Mouse (Mus musculus) embryonic facial prominence, embryonic 13.5 days (tissue): ENCODE results near the gene Ephb2. TPM values are rescaled to one million over a fixed set of nuclear protein-coding genes. Genes with fewer than 3 reads are reported as not detected.

ENCODE experiments used
- ATAC-seq: fragments of 200-750 bp; cut with Nextera tagmentation; 2 replicates; pipeline ENCODE4 v1.8.0; 2017; ENCODE audit warnings: low read depth; ENCODE audit not compliant: insufficient number of reproducible peaks, insufficient read depth, low FRiP score, low TSS enrichment
- H3K27ac ChIP-seq: fragments of 300-500 bp; sonication (generic); 2 replicates; pipeline ENCODE4 v1.5.1; 2015; ENCODE audit warnings: moderate library complexity, mild to moderate bottlenecking, inconsistent platforms
- H3K27me3 ChIP-seq: fragments of 300-500 bp; sonication (generic); 2 replicates; pipeline ENCODE4 v1.6.1; 2015; ENCODE audit warnings: mild to moderate bottlenecking, inconsistent platforms
- H3K36me3 ChIP-seq: fragments of 300-500 bp; sonication (generic); 2 replicates; pipeline ENCODE4 v1.6.1; 2015; ENCODE audit warnings: mild to moderate bottlenecking, inconsistent platforms
- H3K4me1 ChIP-seq: fragments of 300-500 bp; sonication (generic); 2 replicates; pipeline ENCODE4 v1.6.1; 2015; ENCODE audit warnings: inconsistent platforms
- H3K4me2 ChIP-seq: fragments of 300-500 bp; sonication (generic); 2 replicates; pipeline ENCODE4 v1.6.1; 2015; ENCODE audit warnings: moderate library complexity, mild to moderate bottlenecking, inconsistent platforms
- H3K4me3 ChIP-seq: fragments of 300-500 bp; sonication (generic); 2 replicates; pipeline ENCODE4 v1.5.1; 2015; ENCODE audit warnings: mild to moderate bottlenecking, inconsistent platforms
- H3K9ac ChIP-seq: fragments of 300-500 bp; sonication (generic); 2 replicates; pipeline ENCODE4 v1.6.1; 2015; ENCODE audit warnings: mild to moderate bottlenecking, inconsistent platforms
- H3K9me3 ChIP-seq: fragments of 300-500 bp; sonication (generic); 2 replicates; pipeline ENCODE4 v1.6.1; 2016; ENCODE audit warnings: inconsistent platforms
- WGBS: fragments of 180-500 bp; shearing (Covaris S2); methylation state at CpG from one replicate; pipeline ENCODE4 v1.1.7; 2015; ENCODE audit warnings: mixed read lengths; 5-methylcytosine and 5-hydroxymethylcytosine counted together
- polyA plus RNA-seq: library from polyadenylated mRNA; unstranded; fragments of >200 nt; fragmentation: Nextera tagmentation; extraction: Ambion mirVana; gene quantifications from 2 replicates; pipeline ENCODE4 v1.2.1, GENCODE M21; 2015

Gene Ephb2
- polyA plus RNA-seq, 1 experiment from 2014 or later: 7.9 TPM

DNA sequence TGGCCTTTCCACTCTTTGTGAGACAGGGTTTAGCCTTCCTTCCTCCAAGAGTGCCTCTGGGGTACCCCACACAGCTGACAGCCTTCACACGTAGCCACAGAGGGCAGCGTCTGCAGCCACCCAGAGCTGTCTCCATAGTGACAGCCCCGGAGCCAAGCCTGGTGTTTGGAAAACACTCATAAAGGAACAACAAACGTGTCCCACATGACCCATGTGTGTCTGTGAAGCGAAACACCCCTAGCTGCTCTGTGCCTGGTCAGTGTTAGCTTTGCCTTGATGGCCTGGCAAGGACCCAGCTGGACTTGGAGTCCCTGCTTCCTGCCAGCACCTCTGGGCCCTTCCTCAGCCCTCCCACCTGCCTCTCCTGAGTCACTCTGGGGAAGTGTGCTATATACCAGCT, 93.1 kb downstream of the Ephb2 start:
- 26% methylated on average over 5 of the region's 5 CpGs for WGBS
- peaks cover 37% of the 10 kb centered on the region for H3K4me1 ChIP-seq

GRCm38 (mm10) chr4:136741840-136742239, 93.9 kb downstream of the Ephb2 start:
- no peak for ATAC-seq
- WGBS: 61% methylated on average over 14 of the region's 14 CpGs
- Histone ChIP-seq H3K4me3 (no peak overlapping the region), H3K27me3 (no peaks in the 10 kb centered on the region), H3K27ac (peak overlapping the region; percentile 22; the same call in 1 of the 2 replicates), H3K9ac (no peak overlapping the region; the same call in 1 of the 2 replicates), H3K4me2 (no peak overlapping the region), H3K9me3 (no peaks in the 10 kb centered on the region), H3K36me3 (no peaks in the 10 kb centered on the region), H3K4me1 (peaks cover 38% of the 10 kb centered on the region)

More for the DNA sequence above, 93.1 kb downstream of the Ephb2 start:
- Histone ChIP-seq H3K27me3 (no peaks in the 10 kb centered on the region), H3K4me2 (no peak overlapping the region), H3K9me3 (no peaks in the 10 kb centered on the region), H3K4me3 (no peak overlapping the region), H3K36me3 (no peaks in the 10 kb centered on the region), H3K9ac (no peak overlapping the region), H3K27ac (0 out of 2 replicates have a peak overlapping the region, but pooled peaks have one; percentile 16)
- ATAC-seq: no peak

- H3K9ac ChIP-seq: no peak overlapping the region
- H3K27me3 ChIP-seq: no peaks in the 10 kb centered on the region
- WGBS: 90% methylated on average over 5 of the region's 5 CpGs
- H3K4me3 ChIP-seq: no peak overlapping the region
- no peak overlapping the region for H3K27ac ChIP-seq
- ATAC-seq: no peak
- H3K36me3 ChIP-seq: no peaks in the 10 kb centered on the region
- no peak overlapping the region for H3K4me2 ChIP-seq
- H3K4me1 ChIP-seq: peaks cover 42% of the 10 kb centered on the region
- H3K9me3 ChIP-seq: no peaks in the 10 kb centered on the region
Observed at GRCm38 (mm10) chr4:136740963-136741362, 94.8 kb downstream of the Ephb2 start.

GRCm38 (mm10) chr4:136739189-136739588, 96.6 kb downstream of the Ephb2 start:
- H3K27ac ChIP-seq: no peak overlapping the region
- H3K36me3 ChIP-seq: no peaks in the 10 kb centered on the region
- no peak overlapping the region for H3K9ac ChIP-seq
- H3K4me3 ChIP-seq: no peak overlapping the region
- peaks cover 48% of the 10 kb centered on the region for H3K4me1 ChIP-seq
- H3K27me3 ChIP-seq: no peaks in the 10 kb centered on the region
- H3K4me2 ChIP-seq: no peak overlapping the region
- 13% methylated on average over 11 of the region's 11 CpGs for WGBS
- ATAC-seq: no peak
- H3K9me3 ChIP-seq: no peaks in the 10 kb centered on the region

GRCm38 (mm10) chr4:136738291-136738690, 97.5 kb downstream of the Ephb2 start:
- Histone ChIP-seq H3K4me1 (peaks cover 48% of the 10 kb centered on the region), H3K36me3 (no peaks in the 10 kb centered on the region), H3K4me2 (no peak overlapping the region), H3K9me3 (no peaks in the 10 kb centered on the region), H3K27ac (no peak overlapping the region), H3K9ac (no peak overlapping the region), H3K27me3 (no peaks in the 10 kb centered on the region), H3K4me3 (no peak overlapping the region)
- WGBS: 43% methylated on average over 3 of the region's 3 CpGs
- ATAC-seq: no peak

- no peaks in the 10 kb centered on the region for H3K9me3 ChIP-seq
- H3K9ac ChIP-seq: no peak overlapping the region
- no peaks in the 10 kb centered on the region for H3K36me3 ChIP-seq
- WGBS: 64% methylated on average over 4 of the region's 4 CpGs
- no peak overlapping the region for H3K27ac ChIP-seq
- H3K4me2 ChIP-seq: no peak overlapping the region
- no peak for ATAC-seq
- H3K4me1 ChIP-seq: peaks cover 51% of the 10 kb centered on the region
- no peak overlapping the region for H3K4me3 ChIP-seq
- H3K27me3 ChIP-seq: no peaks in the 10 kb centered on the region
Observed at GRCm38 (mm10) chr4:136735856-136736255, 99.9 kb downstream of the Ephb2 start.

DNA sequence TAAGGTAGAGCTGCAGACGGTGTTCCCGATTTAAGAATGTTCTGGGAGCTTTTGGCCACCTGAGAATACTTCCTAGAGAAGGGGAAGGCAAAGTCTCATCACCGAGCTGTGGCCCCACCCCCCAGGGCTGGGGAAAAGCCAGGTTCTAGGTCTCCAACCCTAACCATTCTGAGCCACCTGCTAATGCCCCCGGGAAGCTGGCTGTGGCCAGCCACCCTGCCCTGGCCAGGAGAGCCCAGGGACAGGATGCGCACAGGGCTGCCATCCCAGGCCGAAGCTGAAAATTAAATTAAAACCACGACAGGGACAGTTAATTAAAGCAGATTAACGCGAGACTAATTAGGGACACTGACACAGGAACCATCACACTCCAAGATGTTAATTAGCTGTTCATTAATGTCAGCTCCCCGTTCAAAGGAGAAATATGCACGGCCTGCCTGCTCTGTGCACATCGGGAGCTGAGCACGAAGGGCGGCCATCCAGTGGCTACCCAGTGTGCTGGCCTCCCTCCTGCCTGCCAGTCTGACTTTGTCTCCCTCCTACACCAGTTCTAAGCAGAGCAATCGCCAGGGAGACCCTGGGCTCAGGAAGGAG, 101.5 kb downstream of the Ephb2 start:
- no peak overlapping the region for H3K4me2 ChIP-seq
- H3K27me3 ChIP-seq: no peaks in the 10 kb centered on the region
- no peak for ATAC-seq
- no peak overlapping the region for H3K4me3 ChIP-seq
- 0 out of 2 replicates have a peak overlapping the region, but pooled peaks have one; percentile 36 for H3K9ac ChIP-seq
- 55% methylated on average over 15 of the region's 15 CpGs for WGBS
- H3K4me1 ChIP-seq: peaks cover 51% of the 10 kb centered on the region
- H3K27ac ChIP-seq: 0 out of 2 replicates have a peak overlapping the region, but pooled peaks have one; percentile 12
- H3K9me3 ChIP-seq: no peaks in the 10 kb centered on the region
- H3K36me3 ChIP-seq: no peaks in the 10 kb centered on the region

- H3K9ac ChIP-seq: peak overlapping the region; percentile 46; the same call in 1 of the 2 replicates
- no peak for ATAC-seq
- no peaks in the 10 kb centered on the region for H3K9me3 ChIP-seq
- WGBS: 39% methylated on average over 11 of the region's 11 CpGs
- peak overlapping the region; percentile 12; the same call in 1 of the 2 replicates for H3K27ac ChIP-seq
- H3K27me3 ChIP-seq: no peaks in the 10 kb centered on the region
- no peak overlapping the region for H3K4me2 ChIP-seq
- H3K4me1 ChIP-seq: peaks cover 53% of the 10 kb centered on the region
- H3K4me3 ChIP-seq: no peak overlapping the region
- no peaks in the 10 kb centered on the region for H3K36me3 ChIP-seq
Observed at GRCm38 (mm10) chr4:136733217-136733865, 102.4 kb downstream of the Ephb2 start.

GRCm38 (mm10) chr4:136732536-136733121, 103.2 kb downstream of the Ephb2 start:
- Histone ChIP-seq H3K27me3 (no peaks in the 10 kb centered on the region), H3K36me3 (no peaks in the 10 kb centered on the region), H3K27ac (no peak overlapping the region), H3K9me3 (no peaks in the 10 kb centered on the region), H3K9ac (no peak overlapping the region), H3K4me3 (no peak overlapping the region), H3K4me1 (peaks cover 55% of the 10 kb centered on the region), H3K4me2 (no peak overlapping the region)
- ATAC-seq: 0 out of 2 replicates have a peak, but pooled peaks have one; percentile 45
- WGBS: 40% methylated on average over 7 of the region's 7 CpGs

- Histone ChIP-seq H3K27ac (0 out of 2 replicates have a peak overlapping the region, but pooled peaks have one; percentile 30), H3K9ac (no peak overlapping the region), H3K36me3 (no peaks in the 10 kb centered on the region), H3K27me3 (no peaks in the 10 kb centered on the region), H3K4me1 (peaks cover 61% of the 10 kb centered on the region), H3K4me2 (no peak overlapping the region), H3K9me3 (no peaks in the 10 kb centered on the region), H3K4me3 (no peak overlapping the region)
- WGBS: 41% methylated on average over 5 of the region's 5 CpGs
- ATAC-seq: no peak
Observed at GRCm38 (mm10) chr4:136731761-136732160, 104.0 kb downstream of the Ephb2 start.

- Histone ChIP-seq H3K27ac (peak overlapping the region; percentile 30; the same call in 1 of the 2 replicates), H3K9me3 (no peaks in the 10 kb centered on the region), H3K36me3 (no peaks in the 10 kb centered on the region), H3K9ac (no peak overlapping the region), H3K4me2 (no peak overlapping the region), H3K4me1 (peaks cover 58% of the 10 kb centered on the region), H3K27me3 (no peaks in the 10 kb centered on the region), H3K4me3 (no peak overlapping the region)
- 58% methylated on average over 13 of the region's 13 CpGs for WGBS
- no peak for ATAC-seq
Observed at GRCm38 (mm10) chr4:136731008-136731609, 104.7 kb downstream of the Ephb2 start.
